Mouse (Mus musculus) liver, embryonic 14.5 days (tissue): ENCODE measurements around the gene Fam227b.

Experiments
- CTCF ChIP-seq: IDR thresholded peaks from 2 replicates; pipeline ENCODE4 v1.5.1; 2016; ENCODE audit warnings: antibody characterized with exemption, low read depth, control low read depth
- EP300 ChIP-seq: IDR thresholded peaks from 2 replicates; pipeline ENCODE4 v1.6.1; 2016; ENCODE audit warnings: antibody characterized with exemption, low read depth

DNA sequence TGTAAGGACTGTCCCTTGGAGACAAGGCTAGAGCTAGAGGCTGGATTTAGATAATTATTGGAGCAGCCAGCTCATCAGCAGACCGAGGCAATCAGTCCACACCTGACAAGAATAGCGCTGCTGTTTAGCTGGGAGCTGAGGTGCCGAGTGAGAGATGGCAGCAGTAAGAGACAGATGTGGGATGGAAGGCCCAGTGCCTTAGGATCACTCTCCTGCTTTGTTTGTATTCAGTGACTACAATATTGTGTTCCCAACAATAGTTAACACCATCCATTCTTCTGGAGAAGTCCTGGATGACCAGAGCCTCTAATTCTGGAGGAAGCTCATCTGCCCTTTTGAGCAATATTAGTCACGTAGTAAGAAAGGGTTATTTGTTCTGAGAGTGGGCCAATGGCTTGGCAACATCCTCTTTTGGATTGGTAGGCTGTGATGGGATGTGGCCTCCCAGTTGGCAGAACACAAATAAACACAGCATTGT lies 112.4 kb downstream of the Fam227b start:
- TF ChIP-seq CTCF (no peak), EP300 (no peak)
